Mouse (Mus musculus): ENCODE results near the gene Nbas.

Nbas gene

GRCm38 (mm10) chr12:13268826-13269449, at the start of gene Nbas:
Gene Nbas (plus strand): TSS chr12:13269133.
- DNase-seq, result peak; percentile 88

GRCm38 (mm10) chr12:13242453-13242852, 26.5 kb upstream of the Nbas start:
- no peak for DNase-seq

DNA sequence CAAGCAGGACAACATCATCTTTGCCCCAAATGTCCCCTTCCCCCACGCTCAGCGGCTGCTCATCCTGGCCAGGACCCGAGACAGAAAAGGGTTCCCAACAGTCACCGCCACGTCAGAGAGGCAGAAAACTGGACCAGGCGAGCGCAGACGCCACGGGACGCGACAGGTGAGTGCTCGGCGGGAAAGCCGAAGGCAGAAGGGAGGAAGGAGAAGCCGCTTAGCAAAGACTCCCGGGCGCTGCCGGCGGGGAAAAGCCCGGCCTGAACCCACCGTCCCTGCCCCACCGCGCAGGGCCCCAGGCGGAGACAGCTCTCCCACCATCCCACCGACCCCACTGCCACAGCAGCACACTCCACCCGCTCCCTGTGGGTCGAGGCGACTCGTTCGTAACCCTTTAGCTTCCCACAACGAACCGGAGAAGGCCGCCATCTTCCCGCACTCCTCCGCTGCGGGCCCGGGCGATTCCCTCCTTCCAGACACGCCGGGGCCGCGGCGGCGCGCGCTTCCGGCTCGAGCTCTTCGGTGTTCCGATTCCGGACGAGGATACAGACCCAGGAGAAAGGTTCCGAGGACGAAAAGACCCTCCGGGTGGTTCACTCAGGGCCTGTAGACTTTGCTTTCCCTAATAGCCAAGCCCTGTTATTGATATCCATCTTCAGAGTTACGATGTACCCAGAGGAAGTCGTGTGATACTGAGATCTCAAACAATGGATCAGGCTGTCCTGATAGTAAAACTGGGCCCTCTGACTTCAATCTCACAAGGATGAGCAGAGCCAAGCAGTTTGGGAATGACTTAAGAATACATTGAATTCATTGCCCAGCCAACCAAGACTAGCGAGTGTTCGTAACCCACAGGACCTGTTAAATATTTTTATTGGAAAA, 20.0 kb upstream of the Nbas start, which contains the start of gene Ddx1:
TSS of gene Ddx1 (minus strand) at position 523 of the 882 bp plus-strand sequence.
- peak; percentile 85 for DNase-seq

DNA sequence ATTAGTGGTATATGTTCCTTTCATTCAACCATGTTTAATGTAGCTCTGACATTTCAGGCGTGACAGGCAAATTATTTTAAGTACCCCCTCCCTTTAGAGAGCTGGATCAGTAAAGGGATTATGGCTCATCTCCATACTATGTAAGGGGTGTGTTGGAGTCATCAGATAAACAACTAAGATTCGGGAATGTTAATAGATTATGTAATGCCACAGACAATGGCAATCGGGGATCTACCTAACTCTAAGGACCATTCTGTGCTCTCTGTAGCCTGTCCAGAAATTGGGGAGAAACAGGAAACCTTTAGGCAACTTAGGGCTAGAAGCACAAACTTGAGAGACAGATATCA, 19.4 kb upstream of the Nbas start:
- DNase-seq, result no peak

GRCm38 (mm10) chr12:13255068-13255467, 13.9 kb upstream of the Nbas start:
- DNase-seq, result no peak

DNA sequence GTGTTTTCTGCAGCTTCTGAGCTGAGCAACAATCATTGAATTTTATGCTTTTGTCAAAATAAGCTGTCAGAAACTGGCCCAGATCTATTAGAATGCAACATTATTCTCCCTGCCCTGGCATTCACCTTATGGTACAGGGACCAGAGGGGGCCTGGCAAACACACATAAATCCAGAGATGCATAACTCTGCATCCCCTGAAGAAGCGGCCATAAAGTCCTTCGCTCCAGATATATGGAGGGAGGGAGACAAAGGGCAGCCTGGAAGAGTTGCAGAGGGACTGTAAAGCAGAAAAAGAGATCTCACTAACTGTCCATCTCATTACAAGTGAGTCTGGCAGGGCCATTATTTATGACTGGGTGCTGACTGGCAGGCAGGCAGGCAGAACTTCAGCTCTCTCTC, 13.2 kb upstream of the Nbas start:
- DNase-seq, result no peak

DNA sequence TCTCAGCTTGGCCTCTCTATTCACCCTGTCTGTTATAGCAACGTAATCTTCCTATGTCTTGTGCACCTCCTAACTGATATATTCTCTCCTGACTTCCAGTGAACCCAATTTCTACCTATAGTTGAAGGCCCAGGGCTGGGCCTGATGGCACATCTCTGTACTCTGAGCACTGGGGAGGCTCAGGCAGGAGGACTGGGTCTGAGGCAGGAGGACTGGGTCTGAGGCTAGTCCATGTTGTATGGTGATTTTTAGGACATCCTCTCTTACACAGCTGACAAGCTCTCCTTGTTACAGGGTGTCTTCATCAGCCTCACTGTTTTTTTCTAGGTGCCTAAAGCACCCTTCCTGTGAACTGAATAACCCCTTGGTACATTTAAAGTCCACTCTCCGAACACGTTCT, 521 bp upstream of the Nbas start:
- no peak for DNase-seq

GRCm38 (mm10) chr12:13269570-13270390, 847 bp downstream of the Nbas start:
- DNase-seq, result no peak

- DNase-seq, result no peak
Measured at GRCm38 (mm10) chr12:13291453-13291852, 22.5 kb downstream of the Nbas start.

- no peak for DNase-seq
Measured at GRCm38 (mm10) chr12:13293421-13293881, 24.5 kb downstream of the Nbas start.

DNA sequence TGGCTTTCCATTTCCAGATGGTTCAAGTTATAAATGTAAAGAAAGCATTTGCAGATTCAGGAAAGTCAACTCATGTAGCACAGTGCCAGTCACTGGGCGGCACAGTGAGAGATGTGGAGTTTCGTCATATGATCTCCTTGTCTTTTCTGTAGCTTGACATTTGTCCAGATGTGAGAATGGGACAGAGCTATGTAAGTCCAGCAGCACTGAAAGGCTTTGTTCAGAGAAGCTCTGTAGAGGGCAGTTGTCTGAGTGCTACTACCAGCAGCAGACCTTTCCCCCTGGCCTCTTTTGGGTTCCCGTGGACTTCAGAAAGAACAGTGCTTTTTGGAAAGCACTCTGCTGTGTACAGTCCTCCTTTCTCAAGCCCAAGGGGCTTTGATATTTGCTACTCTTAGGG, 34.1 kb downstream of the Nbas start:
- DNase-seq, result no peak

GRCm38 (mm10) chr12:13313966-13314365, 45.0 kb downstream of the Nbas start:
- no peak for DNase-seq

GRCm38 (mm10) chr12:13314384-13314783, 45.5 kb downstream of the Nbas start:
- DNase-seq, result no peak

DNA sequence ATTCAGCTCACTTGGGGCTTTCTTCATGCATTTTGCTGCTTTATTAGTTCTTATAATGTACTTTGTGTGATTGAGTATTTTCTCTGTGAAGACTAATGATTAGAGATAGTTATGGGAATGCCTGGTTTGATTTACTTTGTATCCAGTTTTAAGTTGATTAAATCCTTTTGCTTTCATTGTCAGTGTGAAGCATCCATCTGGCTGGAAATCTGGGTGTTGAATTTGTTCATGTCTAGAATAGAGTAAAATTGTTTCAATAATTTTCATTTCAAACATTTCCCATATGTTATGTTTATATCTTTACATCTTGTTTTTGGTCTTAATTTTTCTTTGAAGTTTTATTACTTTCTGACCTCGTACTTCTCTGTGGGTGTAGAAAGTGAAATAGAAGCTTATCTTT, 46.1 kb downstream of the Nbas start:
- DNase-seq, result no peak

DNA sequence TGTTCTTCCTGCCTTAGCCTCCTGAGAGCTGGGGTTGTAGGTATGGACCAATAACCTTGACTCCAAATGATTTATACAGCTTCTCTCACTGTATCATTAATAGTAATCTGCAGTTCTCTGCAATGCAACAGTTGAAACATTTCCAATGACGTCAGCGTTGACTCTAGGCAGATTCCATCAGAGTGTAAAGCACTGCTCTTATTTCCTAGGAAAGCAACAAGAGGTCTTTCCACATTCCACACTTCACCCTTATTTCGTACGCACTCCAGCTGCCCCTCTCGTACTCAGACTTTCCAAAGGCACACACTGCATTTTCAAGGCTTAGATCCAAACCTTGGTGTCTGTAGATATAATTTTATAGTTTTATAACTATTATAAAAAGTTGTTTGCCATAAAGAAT, 73.6 kb downstream of the Nbas start:
- DNase-seq, result no peak

DNA sequence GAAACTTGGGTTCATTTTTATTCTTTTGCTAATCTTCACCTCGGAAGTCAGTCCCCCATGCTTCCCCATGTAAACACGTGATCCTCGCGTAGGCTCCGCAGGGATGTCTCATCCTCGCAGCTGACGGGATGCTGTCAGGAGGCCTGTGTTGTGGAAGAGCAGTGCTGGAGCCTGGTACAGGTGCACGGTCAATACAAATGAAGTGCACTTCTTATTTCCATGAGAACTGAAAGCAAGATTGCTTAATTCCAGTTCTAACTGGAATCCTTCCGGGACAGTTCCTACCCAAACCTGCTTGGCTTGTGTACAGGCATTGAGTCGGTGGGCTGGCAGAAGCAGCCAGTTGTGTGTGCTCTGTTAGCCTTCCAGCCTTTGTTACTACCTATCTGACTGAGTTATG, 87.3 kb downstream of the Nbas start:
- no peak for DNase-seq

GRCm38 (mm10) chr12:13356769-13357168, 87.8 kb downstream of the Nbas start:
- DNase-seq, result peak; percentile 17

- no peak for DNase-seq
Measured at GRCm38 (mm10) chr12:13357229-13357628, 88.3 kb downstream of the Nbas start.

- DNase-seq, result no peak
Measured at GRCm38 (mm10) chr12:13358849-13359248, 89.9 kb downstream of the Nbas start.

- DNase-seq, result no peak
Measured at GRCm38 (mm10) chr12:13360183-13360811, 91.4 kb downstream of the Nbas start.

DNA sequence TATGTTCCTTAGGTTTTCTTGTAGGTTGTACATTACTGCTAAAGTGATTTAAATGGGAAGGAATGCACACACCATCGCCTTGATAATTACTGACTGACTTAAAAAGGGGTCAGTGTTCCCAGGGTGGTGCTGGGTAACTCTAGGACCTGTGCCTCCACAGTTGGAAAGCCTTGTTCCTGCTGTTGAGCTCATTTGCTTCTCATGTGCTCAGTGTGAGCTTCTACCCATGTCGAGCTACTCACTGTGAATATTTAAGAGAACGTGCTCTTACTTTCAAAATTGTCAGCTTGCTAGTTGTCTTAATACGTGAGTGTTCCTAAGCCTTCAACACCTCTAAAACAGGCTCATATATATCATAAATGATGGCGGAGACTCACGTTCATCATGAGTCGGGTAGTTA, 112.6 kb downstream of the Nbas start:
- no peak for DNase-seq

- no peak for DNase-seq
Measured at GRCm38 (mm10) chr12:13382046-13382445, 113.1 kb downstream of the Nbas start.

- no peak for DNase-seq
Measured at GRCm38 (mm10) chr12:13389644-13390043, 120.7 kb downstream of the Nbas start.
